Mouse (Mus musculus): ENCODE measurements around the gene Sapcd1. TPM values are rescaled to one million over a fixed set of nuclear protein-coding genes. Genes with fewer than 3 reads are reported as not detected.

The Sapcd1 gene
- polyA plus RNA-seq (2014; fragmentation: Nextera tagmentation; extraction: Ambion mirVana), result 1.8 and 2.1 TPM in 2 replicates

DNA sequence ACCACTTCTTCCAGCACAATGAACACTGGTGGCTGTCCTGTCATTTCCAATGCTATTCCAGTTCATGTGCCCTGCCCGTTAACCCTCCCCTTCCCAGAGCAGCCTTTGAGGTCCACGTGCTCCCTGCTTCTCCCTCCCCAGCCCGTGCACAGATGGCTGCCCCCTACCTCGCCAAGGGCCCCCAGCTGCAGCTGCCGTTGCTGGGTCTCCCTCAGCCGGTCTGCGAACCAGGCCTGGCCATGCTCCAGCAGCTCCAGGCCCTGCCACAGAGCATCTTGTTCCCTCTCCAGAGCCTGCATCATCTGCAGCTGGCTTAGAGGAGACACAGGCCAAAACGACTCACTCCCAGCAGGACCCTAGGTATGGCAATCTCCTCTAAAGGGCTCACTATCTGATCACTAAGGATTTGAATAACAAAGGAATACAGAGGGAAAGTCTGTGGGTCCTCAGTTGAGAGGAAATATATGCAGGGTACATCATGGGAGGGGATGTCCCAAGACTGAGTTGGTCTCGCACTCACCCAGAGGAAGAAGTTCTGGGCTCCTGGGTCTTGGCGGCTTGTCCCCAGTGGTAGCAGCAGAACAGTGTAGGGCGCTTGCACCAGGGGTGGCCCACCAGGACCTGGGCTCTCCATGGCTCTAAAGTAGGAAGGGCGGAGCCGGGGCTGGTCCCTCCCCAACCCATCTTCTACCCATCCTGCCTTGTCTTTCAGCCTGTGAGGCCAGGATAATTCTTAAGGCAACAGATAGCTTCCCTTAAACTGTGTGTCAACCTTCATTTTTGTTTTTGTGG, at the start of gene Sapcd1:
TSS of gene Sapcd1 (minus strand) at position 740 of the 792 bp plus-strand sequence.
- 34% methylated on average over 13 of the region's 13 CpGs for WGBS (ENCODE audit: insufficient replicate concordance)
- ATAC-seq (replicated peaks; ENCODE audit: insufficient number of reproducible peaks, low FRiP score, low TSS enrichment), result no peak
- Histone ChIP-seq H3K4me1 (ENCODE audit: control insufficient read depth, insufficient read depth, low read length) (peaks cover 26% of the 10 kb centered on the region), H3K4me2 (peak within 1 kb of the TSS; percentile 42), H3K27ac (ENCODE audit: low read depth, low read length) (peak within 1 kb of the TSS; percentile 41; the same call in 1 of the 2 replicates), H3K4me3 (ENCODE audit: low read depth, low read length) (no peak within 1 kb of the TSS), H3K9me3 (replicated peaks; ENCODE audit: control insufficient read depth, low read length) (no peaks in the 10 kb centered on the region), H3K27me3 (ENCODE audit: control insufficient read depth, insufficient read depth, low read length) (no peaks in the 10 kb centered on the region), H3K36me3 (ENCODE audit: control insufficient read depth, insufficient read depth, low read length) (no peaks in the 10 kb centered on the region), H3K9ac (ENCODE audit: low read depth, low read length) (peak within 1 kb of the TSS; percentile 22; the same call in 1 of the 2 replicates)

GRCm38 (mm10) chr17:35077285-35077684, 49.5 kb upstream of the Sapcd1 start:
- H3K9ac ChIP-seq (ENCODE audit: low read depth, low read length), result peak overlapping the region; percentile 72

GRCm38 (mm10) chr17:35076507-35077176, 48.8 kb upstream of the Sapcd1 start, which contains the start of gene Ly6g6e:
Ly6g6e (plus strand) TSS chr17:35076902.
- peak within 1 kb of the TSS; percentile 32 for H3K4me3 ChIP-seq (ENCODE audit: low read depth, low read length)
- WGBS (ENCODE audit: insufficient replicate concordance), result 30% methylated on average over 10 of the region's 10 CpGs
- peak within 1 kb of the TSS; percentile 35; the same call in 1 of the 2 replicates for H3K27ac ChIP-seq (ENCODE audit: low read depth, low read length)
- H3K4me2 ChIP-seq, result peak within 1 kb of the TSS; percentile 67
- no peaks in the 10 kb centered on the region for H3K36me3 ChIP-seq (ENCODE audit: control insufficient read depth, insufficient read depth, low read length)
- peaks cover 19% of the 10 kb centered on the region for H3K4me1 ChIP-seq (ENCODE audit: control insufficient read depth, insufficient read depth, low read length)
- no peaks in the 10 kb centered on the region for H3K27me3 ChIP-seq (ENCODE audit: control insufficient read depth, insufficient read depth, low read length)
- no peaks in the 10 kb centered on the region for H3K9me3 ChIP-seq (replicated peaks; ENCODE audit: control insufficient read depth, low read length)
- H3K9ac ChIP-seq (ENCODE audit: low read depth, low read length), result peak within 1 kb of the TSS; percentile 72
- no peak for ATAC-seq (replicated peaks; ENCODE audit: insufficient number of reproducible peaks, low FRiP score, low TSS enrichment)

More at GRCm38 (mm10) chr17:35077285-35077684, 49.5 kb upstream of the Sapcd1 start:
- ATAC-seq (replicated peaks; ENCODE audit: insufficient number of reproducible peaks, low FRiP score, low TSS enrichment), result no peak
- H3K36me3 ChIP-seq (ENCODE audit: control insufficient read depth, insufficient read depth, low read length), result no peaks in the 10 kb centered on the region
- H3K27ac ChIP-seq (ENCODE audit: low read depth, low read length), result peak overlapping the region; percentile 35; the same call in 1 of the 2 replicates
- H3K4me2 ChIP-seq, result peak overlapping the region; percentile 67
- H3K9me3 ChIP-seq (replicated peaks; ENCODE audit: control insufficient read depth, low read length), result no peaks in the 10 kb centered on the region
- H3K4me3 ChIP-seq (ENCODE audit: low read depth, low read length), result no peak overlapping the region; the same call in 1 of the 2 replicates
- no peaks in the 10 kb centered on the region for H3K27me3 ChIP-seq (ENCODE audit: control insufficient read depth, insufficient read depth, low read length)
- peaks cover 19% of the 10 kb centered on the region for H3K4me1 ChIP-seq (ENCODE audit: control insufficient read depth, insufficient read depth, low read length)
- WGBS (ENCODE audit: insufficient replicate concordance), result 43% methylated on average over 2 of the region's 2 CpGs

DNA sequence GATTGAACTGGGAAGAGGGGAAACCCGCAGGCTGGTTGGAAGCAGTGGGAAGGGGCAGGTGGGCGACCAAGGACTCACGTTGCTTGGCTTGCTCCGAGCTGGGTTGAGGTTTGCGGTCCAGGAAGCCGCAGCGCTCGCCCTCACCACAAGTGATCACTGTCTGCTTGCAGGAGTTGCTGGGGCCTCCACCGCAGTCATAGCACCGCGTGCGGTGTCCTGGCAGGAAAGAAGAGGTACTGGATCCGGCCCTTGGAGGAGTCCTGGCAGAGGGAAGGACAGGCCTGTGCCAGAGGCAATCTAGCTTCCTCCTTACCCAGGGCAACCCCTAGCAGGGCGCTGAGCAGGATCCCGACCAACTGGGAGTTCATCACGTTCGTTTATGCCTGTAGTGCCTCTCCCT, 46.3 kb upstream of the Sapcd1 start:
- H3K36me3 ChIP-seq (ENCODE audit: control insufficient read depth, insufficient read depth, low read length), result no peaks in the 10 kb centered on the region
- H3K9me3 ChIP-seq (replicated peaks; ENCODE audit: control insufficient read depth, low read length), result no peaks in the 10 kb centered on the region
- ATAC-seq (replicated peaks; ENCODE audit: insufficient number of reproducible peaks, low FRiP score, low TSS enrichment), result no peak
- no peak overlapping the region for H3K4me3 ChIP-seq (ENCODE audit: low read depth, low read length)
- no peaks in the 10 kb centered on the region for H3K27me3 ChIP-seq (ENCODE audit: control insufficient read depth, insufficient read depth, low read length)
- 43% methylated on average over 17 of the region's 17 CpGs for WGBS (ENCODE audit: insufficient replicate concordance)
- H3K9ac ChIP-seq (ENCODE audit: low read depth, low read length), result no peak overlapping the region
- H3K4me1 ChIP-seq (ENCODE audit: control insufficient read depth, insufficient read depth, low read length), result peaks cover 14% of the 10 kb centered on the region; the same call in 1 of the 2 replicates
- H3K27ac ChIP-seq (ENCODE audit: low read depth, low read length), result no peak overlapping the region
- no peak overlapping the region for H3K4me2 ChIP-seq

- 0 out of 2 replicates have a peak, but pooled peaks cover 4% of the 10 kb centered on the region for H3K4me1 ChIP-seq (ENCODE audit: control insufficient read depth, insufficient read depth, low read length)
- peaks cover 17% of the 10 kb centered on the region for H3K27me3 ChIP-seq (ENCODE audit: control insufficient read depth, insufficient read depth, low read length)
- H3K4me3 ChIP-seq (ENCODE audit: low read depth, low read length), result no peak overlapping the region
- no peak overlapping the region for H3K9ac ChIP-seq (ENCODE audit: low read depth, low read length)
- H3K9me3 ChIP-seq (replicated peaks; ENCODE audit: control insufficient read depth, low read length), result no peaks in the 10 kb centered on the region
- WGBS (ENCODE audit: insufficient replicate concordance), result 77% methylated on average over 9 of the region's 9 CpGs
- H3K36me3 ChIP-seq (ENCODE audit: control insufficient read depth, insufficient read depth, low read length), result no peaks in the 10 kb centered on the region
- no peak overlapping the region for H3K4me2 ChIP-seq
- no peak overlapping the region for H3K27ac ChIP-seq (ENCODE audit: low read depth, low read length)
- no peak for ATAC-seq (replicated peaks; ENCODE audit: insufficient number of reproducible peaks, low FRiP score, low TSS enrichment)
These were observed 43.6 kb upstream of the Sapcd1 start for GRCm38 (mm10) chr17:35071454-35071853.

GRCm38 (mm10) chr17:35070556-35071229, 42.9 kb upstream of the Sapcd1 start:
- Histone ChIP-seq H3K9ac (ENCODE audit: low read depth, low read length) (no peak overlapping the region), H3K9me3 (replicated peaks; ENCODE audit: control insufficient read depth, low read length) (no peaks in the 10 kb centered on the region), H3K4me1 (ENCODE audit: control insufficient read depth, insufficient read depth, low read length) (peaks cover 4% of the 10 kb centered on the region; the same call in 1 of the 2 replicates), H3K4me2 (no peak overlapping the region), H3K27ac (ENCODE audit: low read depth, low read length) (no peak overlapping the region), H3K4me3 (ENCODE audit: low read depth, low read length) (no peak overlapping the region), H3K36me3 (ENCODE audit: control insufficient read depth, insufficient read depth, low read length) (no peaks in the 10 kb centered on the region), H3K27me3 (ENCODE audit: control insufficient read depth, insufficient read depth, low read length) (peaks cover 25% of the 10 kb centered on the region)
- ATAC-seq (replicated peaks; ENCODE audit: insufficient number of reproducible peaks, low FRiP score, low TSS enrichment), result no peak
- WGBS (ENCODE audit: insufficient replicate concordance), result 49% methylated on average over 6 of the region's 6 CpGs

- 73% methylated on average over 17 of the region's 17 CpGs for WGBS (ENCODE audit: insufficient replicate concordance)
- Histone ChIP-seq H3K36me3 (ENCODE audit: control insufficient read depth, insufficient read depth, low read length) (no peaks in the 10 kb centered on the region), H3K4me3 (ENCODE audit: low read depth, low read length) (no peak overlapping the region), H3K4me1 (ENCODE audit: control insufficient read depth, insufficient read depth, low read length) (peaks cover 14% of the 10 kb centered on the region), H3K9me3 (replicated peaks; ENCODE audit: control insufficient read depth, low read length) (no peaks in the 10 kb centered on the region), H3K27me3 (ENCODE audit: control insufficient read depth, insufficient read depth, low read length) (peaks cover 45% of the 10 kb centered on the region), H3K4me2 (no peak overlapping the region), H3K9ac (ENCODE audit: low read depth, low read length) (no peak overlapping the region), H3K27ac (ENCODE audit: low read depth, low read length) (no peak overlapping the region)
- ATAC-seq (replicated peaks; ENCODE audit: insufficient number of reproducible peaks, low FRiP score, low TSS enrichment), result no peak
These were observed 40.5 kb upstream of the Sapcd1 start for GRCm38 (mm10) chr17:35068213-35068914.

- WGBS (ENCODE audit: insufficient replicate concordance), result 36% methylated on average over 10 of the region's 10 CpGs
- no peak within 1 kb of the TSS for H3K27ac ChIP-seq (ENCODE audit: low read depth, low read length)
- peak within 1 kb of the TSS; percentile 52; the same call in 1 of the 2 replicates for H3K9ac ChIP-seq (ENCODE audit: low read depth, low read length)
- peak within 1 kb of the TSS; percentile 66 for H3K4me2 ChIP-seq
- no peak for ATAC-seq (replicated peaks; ENCODE audit: insufficient number of reproducible peaks, low FRiP score, low TSS enrichment)
- peaks cover 9% of the 10 kb centered on the region for H3K36me3 ChIP-seq (ENCODE audit: control insufficient read depth, insufficient read depth, low read length)
- peak within 1 kb of the TSS; percentile 38 for H3K4me3 ChIP-seq (ENCODE audit: low read depth, low read length)
- peaks cover 14% of the 10 kb centered on the region for H3K4me1 ChIP-seq (ENCODE audit: control insufficient read depth, insufficient read depth, low read length)
- H3K27me3 ChIP-seq (ENCODE audit: control insufficient read depth, insufficient read depth, low read length), result peaks cover 50% of the 10 kb centered on the region
- H3K9me3 ChIP-seq (replicated peaks; ENCODE audit: control insufficient read depth, low read length), result no peaks in the 10 kb centered on the region
These were observed 38.3 kb upstream of the Sapcd1 start, which contains the start of gene Mpig6b for GRCm38 (mm10) chr17:35066084-35066483. Mpig6b (minus strand) TSS chr17:35066184.

All from heart, embryonic 11.5 days (tissue).